Mouse (Mus musculus): ENCODE measurements at regions not wholly inside any gene's neighbourhood (a gene's known extent, or its start where the extent isn't known, plus 50 kb on each side); places are given as distances from the start of the nearest gene placed in this dataset.

- no peak for TF ChIP-seq CTCF (IDR thresholded peaks at IDR 0.05; ENCODE audit: borderline replicate concordance, extremely low read depth, insufficient read depth, insufficient read length)
- no peak for TF ChIP-seq POLR2A (IDR thresholded peaks at IDR 0.05; ENCODE audit: borderline replicate concordance, extremely low read depth, insufficient read depth, insufficient read length, poor library complexity, severe bottlenecking)
These were observed 69.9 kb downstream of the Enc1 start for GRCm38 (mm10) chr13:97310855-97311189.
